Mouse (Mus musculus): ENCODE data around the gene Nek6. TPM values are rescaled to one million over a fixed set of nuclear protein-coding genes. Genes with fewer than 3 reads are reported as not detected.
A peak's percentile ranks its signal among the peaks of the same experiment; 100 is the strongest.

The Nek6 gene
- polyA plus RNA-seq, 1 experiment from 2014 or later = 43.7 TPM

DNA sequence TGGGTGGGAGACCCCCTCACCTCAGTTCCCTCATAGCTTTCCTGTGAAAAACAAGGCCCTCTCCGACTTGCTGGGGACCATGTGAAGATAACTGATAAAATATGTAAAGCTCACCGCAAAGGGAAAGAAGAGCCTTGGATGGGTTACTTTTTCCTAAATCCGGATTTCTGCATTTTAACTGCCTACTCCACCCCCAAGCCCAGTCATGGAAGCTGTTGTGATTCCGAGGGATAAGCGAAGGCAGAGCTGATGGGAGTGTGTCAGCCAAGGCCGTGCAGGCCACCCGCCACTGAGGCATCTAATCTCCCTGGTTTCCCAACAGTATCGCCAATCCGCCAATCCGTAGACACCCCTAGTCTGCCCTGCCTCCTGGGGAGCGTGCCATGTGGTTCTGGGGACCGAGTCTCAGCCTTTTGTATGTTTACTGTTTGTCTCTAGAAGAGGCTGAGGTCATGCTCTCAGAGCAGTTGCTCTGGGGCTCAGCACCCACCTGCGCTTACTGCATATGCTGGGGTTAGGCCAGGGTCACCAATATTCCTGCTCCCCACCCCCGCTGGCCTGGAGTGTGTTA is 18.2 kb downstream of the Nek6 start:
- H3K4me2 ChIP-seq (replicated peaks; ENCODE audit: low read depth) = no peak overlapping the region
- H3K27me3 ChIP-seq (ENCODE audit: control insufficient read depth, insufficient read depth, low read length) = no peaks in the 10 kb centered on the region
- DNase-seq (ENCODE audit: low spot score) = no peak
- no peak overlapping the region for H3K9ac ChIP-seq (ENCODE audit: low read length)
- H3K36me3 ChIP-seq (ENCODE audit: control insufficient read depth, insufficient read depth, low read length) = no peaks in the 10 kb centered on the region
- no peak for TF ChIP-seq CTCF (IDR thresholded peaks at IDR 0.05; ENCODE audit: low read depth)
- ATAC-seq (ENCODE audit: low FRiP score, low TSS enrichment) = no peak
- no peaks in the 10 kb centered on the region for H3K9me3 ChIP-seq (ENCODE audit: control insufficient read depth, low read length)
- peak overlapping the region; percentile 67; the same call in 1 of the 2 replicates for H3K27ac ChIP-seq (replicated peaks)
- 54% methylated on average over 14 of the region's 14 CpGs for WGBS
- peaks cover 22% of the 10 kb centered on the region for H3K4me1 ChIP-seq (replicated peaks; ENCODE audit: control insufficient read depth, insufficient read depth)
- H3K4me3 ChIP-seq (ENCODE audit: low read depth, low read length) = no peak overlapping the region

DNA sequence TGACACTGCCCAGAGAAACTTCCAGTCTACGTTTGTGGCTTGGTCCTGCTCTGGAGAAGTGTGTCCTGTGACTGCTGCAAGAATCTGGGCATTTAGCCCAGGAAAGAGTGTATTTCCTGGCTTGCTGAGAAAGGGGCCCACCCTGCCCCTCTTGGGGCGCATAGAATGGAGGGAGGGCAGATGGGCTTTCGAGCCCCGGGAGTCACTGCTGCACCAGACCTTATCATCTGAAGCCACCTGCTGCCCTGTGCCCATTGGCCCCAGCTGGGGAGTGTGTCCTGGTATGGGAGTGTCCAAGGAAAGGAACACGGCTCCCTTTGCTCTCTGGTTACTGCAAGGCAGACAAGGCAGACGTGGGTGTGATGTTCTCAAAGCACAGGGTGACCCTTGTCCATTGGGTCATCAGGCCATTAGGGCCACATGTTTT is 19.5 kb downstream of the Nek6 start:
- H3K4me1 ChIP-seq (replicated peaks; ENCODE audit: control insufficient read depth, insufficient read depth) = peaks cover 22% of the 10 kb centered on the region
- 12% methylated on average over 6 of the region's 6 CpGs for WGBS
- no peaks in the 10 kb centered on the region for H3K36me3 ChIP-seq (ENCODE audit: control insufficient read depth, insufficient read depth, low read length)
- H3K27ac ChIP-seq (replicated peaks) = peak overlapping the region; percentile 67
- peak; percentile 70 for ATAC-seq (ENCODE audit: low FRiP score, low TSS enrichment)
- no peaks in the 10 kb centered on the region for H3K9me3 ChIP-seq (ENCODE audit: control insufficient read depth, low read length)
- no peaks in the 10 kb centered on the region for H3K27me3 ChIP-seq (ENCODE audit: control insufficient read depth, insufficient read depth, low read length)
- no peak for TF ChIP-seq CTCF (IDR thresholded peaks at IDR 0.05; ENCODE audit: low read depth)
- no peak for TF ChIP-seq EP300 (optimal IDR thresholded peaks at IDR 0.05)
- no peak overlapping the region for H3K9ac ChIP-seq (ENCODE audit: low read length)
- DNase-seq (ENCODE audit: low spot score) = peak; percentile 64
- no peak overlapping the region; the same call in 1 of the 2 replicates for H3K4me2 ChIP-seq (replicated peaks; ENCODE audit: low read depth)
- H3K4me3 ChIP-seq (ENCODE audit: low read depth, low read length) = no peak overlapping the region

DNA sequence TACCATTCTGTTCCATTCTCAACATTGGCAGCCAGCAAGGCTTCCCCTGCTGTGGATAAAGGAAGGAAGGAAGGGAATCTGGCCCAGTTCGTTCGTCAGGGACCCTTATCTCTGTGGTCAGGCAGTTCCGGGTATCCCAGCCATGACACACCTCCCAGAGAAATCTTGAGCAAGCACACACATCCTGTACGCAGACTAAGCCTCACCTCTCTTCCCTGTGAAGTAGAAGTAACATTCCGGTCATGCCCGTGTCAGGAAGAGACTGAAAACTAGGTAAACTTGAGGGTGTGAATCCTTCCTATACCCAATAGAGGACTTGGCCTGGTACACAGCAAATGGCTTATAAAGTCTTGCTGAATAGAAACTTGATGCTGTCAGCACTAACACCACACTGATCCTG is 21.9 kb downstream of the Nek6 start:
- Histone ChIP-seq H3K27ac (replicated peaks) (peak overlapping the region; percentile 63), H3K36me3 (ENCODE audit: control insufficient read depth, insufficient read depth, low read length) (no peaks in the 10 kb centered on the region), H3K9ac (ENCODE audit: low read length) (no peak overlapping the region), H3K9me3 (ENCODE audit: control insufficient read depth, low read length) (no peaks in the 10 kb centered on the region), H3K4me1 (replicated peaks; ENCODE audit: control insufficient read depth, insufficient read depth) (peaks cover 26% of the 10 kb centered on the region), H3K4me3 (ENCODE audit: low read depth, low read length) (no peak overlapping the region), H3K4me2 (replicated peaks; ENCODE audit: low read depth) (no peak overlapping the region), H3K27me3 (ENCODE audit: control insufficient read depth, insufficient read depth, low read length) (no peaks in the 10 kb centered on the region)
- DNase-seq (ENCODE audit: low spot score) = peak; percentile 68
- peak; percentile 81 for ATAC-seq (ENCODE audit: low FRiP score, low TSS enrichment)
- TF ChIP-seq EP300 (optimal IDR thresholded peaks at IDR 0.05) (no peak), CTCF (IDR thresholded peaks at IDR 0.05; ENCODE audit: low read depth) (no peak)
- 33% methylated on average over 6 of the region's 6 CpGs for WGBS

DNA sequence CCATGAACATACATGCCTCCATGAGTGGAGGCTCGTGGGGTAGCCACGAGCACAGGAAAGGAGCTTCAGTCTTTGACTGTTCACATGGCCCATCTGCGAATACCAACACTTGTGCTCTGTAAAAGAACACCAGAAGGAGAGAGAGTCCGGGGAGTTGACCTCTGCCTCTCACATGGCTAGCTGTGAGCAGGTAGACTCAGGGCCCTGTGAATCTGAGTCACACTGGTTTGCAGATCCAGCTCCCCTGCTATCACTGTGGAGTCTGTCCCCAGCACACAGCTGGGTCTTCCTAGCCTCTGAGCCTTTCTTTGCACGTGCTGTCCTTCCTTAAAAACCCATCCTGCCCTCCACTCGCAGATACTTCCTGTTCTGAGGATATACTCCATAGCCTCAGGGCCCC is 22.3 kb downstream of the Nek6 start:
- Histone ChIP-seq H3K4me2 (replicated peaks; ENCODE audit: low read depth) (no peak overlapping the region), H3K9me3 (ENCODE audit: control insufficient read depth, low read length) (no peaks in the 10 kb centered on the region), H3K27me3 (ENCODE audit: control insufficient read depth, insufficient read depth, low read length) (no peaks in the 10 kb centered on the region), H3K36me3 (ENCODE audit: control insufficient read depth, insufficient read depth, low read length) (no peaks in the 10 kb centered on the region), H3K4me1 (replicated peaks; ENCODE audit: control insufficient read depth, insufficient read depth) (peaks cover 26% of the 10 kb centered on the region), H3K4me3 (ENCODE audit: low read depth, low read length) (no peak overlapping the region), H3K9ac (ENCODE audit: low read length) (no peak overlapping the region), H3K27ac (replicated peaks) (peak overlapping the region; percentile 63)
- ATAC-seq (ENCODE audit: low FRiP score, low TSS enrichment) (no peak), DNase-seq (ENCODE audit: low spot score) (no peak)
- no peak for TF ChIP-seq EP300 (optimal IDR thresholded peaks at IDR 0.05)
- TF ChIP-seq CTCF (IDR thresholded peaks at IDR 0.05; ENCODE audit: low read depth) = no peak
- 53% methylated on average over 6 of the region's 6 CpGs for WGBS

DNA sequence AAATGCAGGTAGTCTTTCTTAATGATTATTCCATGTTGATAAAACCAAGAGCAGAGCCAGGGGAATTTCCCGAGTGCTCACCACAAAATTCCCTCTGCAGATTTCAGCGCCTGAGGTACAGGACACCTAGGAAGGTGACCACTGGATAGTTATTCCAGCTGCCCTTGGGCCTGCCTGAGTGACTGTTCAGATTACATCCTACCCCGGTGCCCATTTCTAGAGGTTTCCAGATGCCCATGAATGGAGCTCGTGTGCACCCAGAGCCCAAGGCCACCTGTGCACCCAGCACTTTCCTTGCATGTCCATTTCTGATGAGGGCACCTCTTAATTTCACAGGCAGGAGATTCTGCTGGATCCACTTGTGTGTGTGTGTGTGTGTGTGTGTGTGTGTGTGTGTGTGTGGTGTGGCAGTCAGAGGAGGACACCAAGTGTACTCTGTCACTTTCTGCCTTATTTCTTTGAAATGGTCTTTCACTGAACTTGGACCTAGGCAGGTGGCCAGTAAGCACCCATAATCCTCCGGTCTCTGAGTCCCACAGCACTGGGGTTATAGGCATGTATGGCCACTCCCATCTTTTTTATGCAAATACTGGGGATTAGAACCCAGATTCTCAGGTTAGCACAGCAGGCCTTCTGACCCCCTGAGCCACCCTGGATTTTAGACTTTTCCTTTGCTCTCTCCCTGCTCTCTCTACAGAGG is 22.9 kb downstream of the Nek6 start:
- Histone ChIP-seq H3K4me2 (replicated peaks; ENCODE audit: low read depth) (no peak overlapping the region), H3K36me3 (ENCODE audit: control insufficient read depth, insufficient read depth, low read length) (no peaks in the 10 kb centered on the region), H3K9ac (ENCODE audit: low read length) (no peak overlapping the region), H3K27ac (replicated peaks) (peak overlapping the region; percentile 63; the same call in 1 of the 2 replicates), H3K27me3 (ENCODE audit: control insufficient read depth, insufficient read depth, low read length) (no peaks in the 10 kb centered on the region), H3K9me3 (ENCODE audit: control insufficient read depth, low read length) (no peaks in the 10 kb centered on the region), H3K4me1 (replicated peaks; ENCODE audit: control insufficient read depth, insufficient read depth) (peaks cover 25% of the 10 kb centered on the region), H3K4me3 (ENCODE audit: low read depth, low read length) (no peak overlapping the region)
- ATAC-seq (ENCODE audit: low FRiP score, low TSS enrichment) = no peak
- no peak for DNase-seq (ENCODE audit: low spot score)
- 80% methylated on average over 5 of the region's 5 CpGs for WGBS
- TF ChIP-seq CTCF (IDR thresholded peaks at IDR 0.05; ENCODE audit: low read depth) = no peak
- no peak for TF ChIP-seq EP300 (optimal IDR thresholded peaks at IDR 0.05)

DNA sequence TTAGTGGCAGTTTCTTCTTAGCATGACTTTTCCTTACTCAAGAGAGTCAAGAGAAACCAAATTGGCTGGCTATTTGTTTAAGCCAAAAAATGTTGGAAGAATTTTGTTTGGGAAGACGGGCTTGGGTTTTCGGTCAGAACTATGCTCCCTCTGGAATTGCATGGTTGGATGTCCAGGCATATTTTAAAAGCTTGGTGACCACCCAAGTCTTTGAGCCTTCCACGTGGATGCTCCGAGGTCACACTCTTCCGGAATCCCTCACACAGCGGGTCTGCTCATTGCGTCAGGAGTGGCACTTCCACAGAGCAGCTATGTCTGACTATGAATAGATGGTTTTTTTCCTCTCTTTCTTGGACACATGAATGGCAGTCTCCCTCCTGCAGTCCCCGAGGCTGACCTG is 23.6 kb downstream of the Nek6 start:
- Histone ChIP-seq H3K4me3 (ENCODE audit: low read depth, low read length) (no peak overlapping the region), H3K4me1 (replicated peaks; ENCODE audit: control insufficient read depth, insufficient read depth) (peaks cover 21% of the 10 kb centered on the region), H3K4me2 (replicated peaks; ENCODE audit: low read depth) (no peak overlapping the region), H3K9ac (ENCODE audit: low read length) (no peak overlapping the region), H3K27ac (replicated peaks) (peak overlapping the region; percentile 45; the same call in 1 of the 2 replicates), H3K27me3 (ENCODE audit: control insufficient read depth, insufficient read depth, low read length) (no peaks in the 10 kb centered on the region), H3K9me3 (ENCODE audit: control insufficient read depth, low read length) (no peaks in the 10 kb centered on the region), H3K36me3 (ENCODE audit: control insufficient read depth, insufficient read depth, low read length) (no peaks in the 10 kb centered on the region)
- ATAC-seq (ENCODE audit: low FRiP score, low TSS enrichment) = no peak
- TF ChIP-seq EP300 (optimal IDR thresholded peaks at IDR 0.05) = no peak
- TF ChIP-seq CTCF (IDR thresholded peaks at IDR 0.05; ENCODE audit: low read depth) = no peak
- no peak for DNase-seq (ENCODE audit: low spot score)
- 57% methylated on average over 8 of the region's 8 CpGs for WGBS

Data from stomach, postnatal 0 days (tissue).